Mouse (Mus musculus) ES-E14 (cell line): ENCODE data around the gene Gm20532. TPM values are rescaled to one million over a fixed set of nuclear protein-coding genes. Genes with fewer than 3 reads are reported as not detected.
A peak's percentile ranks its signal among the peaks of the same experiment; 100 is the strongest.

ENCODE experiments used
- DNase-seq: peaks from one replicate; pipeline ENCODE4 v3.0.0-alpha.2; 2013; ENCODE audit warnings: low read depth, low spot score
- H3K27ac ChIP-seq: 2 replicates; pipeline ENCODE4 v1.5.1; 2012; ENCODE audit warnings: low read depth, mild to moderate bottlenecking, low read length, moderate library complexity, mixed read lengths; ENCODE audit not compliant: poor library complexity, insufficient read depth, severe bottlenecking
- H3K36me3 ChIP-seq: 2 replicates; pipeline ENCODE4 v1.6.1; 2012; ENCODE audit warnings: mild to moderate bottlenecking, low read length, moderate library complexity, mixed read lengths; ENCODE audit not compliant: control insufficient read depth, poor library complexity, insufficient read depth, severe bottlenecking
- H3K4me1 ChIP-seq, 2 experiments: fragments of 150-350 bp in 1 of 2; sonication (generic) in 1 of 2; 2 replicates each; pipeline ENCODE4 v1.6.1; 2012; ENCODE audit warnings: low read length in 2 of 2, mild to moderate bottlenecking in 1 of 2, mixed read lengths in 1 of 2; ENCODE audit not compliant: control insufficient read depth in 2 of 2, insufficient read depth in 2 of 2, poor library complexity in 1 of 2
- H3K4me3 ChIP-seq, 2 experiments: fragments of 150-350 bp in 1 of 2; sonication (generic) in 1 of 2; 2 replicates each; pipeline ENCODE4 v1.5.1; 2012; ENCODE audit warnings: low read length in 2 of 2, low read depth in 1 of 2, mild to moderate bottlenecking in 1 of 2, mixed read lengths in 1 of 2; ENCODE audit not compliant: insufficient read depth in 1 of 2, poor library complexity in 1 of 2, severe bottlenecking in 1 of 2
- H3K9ac ChIP-seq: 2 replicates; pipeline ENCODE4 v1.6.1; 2012; ENCODE audit warnings: low read depth, mild to moderate bottlenecking, low read length, mixed read lengths; ENCODE audit not compliant: poor library complexity, insufficient read depth, severe bottlenecking
- H3K9me3 ChIP-seq: fragments of 150-350 bp; sonication (generic); 2 replicates; pipeline ENCODE4 v1.6.1; 2012; ENCODE audit warnings: low read depth, mild to moderate bottlenecking, low read length; ENCODE audit not compliant: control insufficient read depth, insufficient read depth
- CHD2 ChIP-seq: IDR thresholded peaks from 2 replicates; pipeline ENCODE4 v1.6.1; 2014; ENCODE audit warnings: mild to moderate bottlenecking, low read depth, low read length, inconsistent platforms
- HCFC1 ChIP-seq: IDR thresholded peaks from 2 replicates; pipeline ENCODE4 v1.6.1; 2012; ENCODE audit warnings: low read length, inconsistent platforms, borderline replicate concordance; ENCODE audit not compliant: insufficient read depth
- MAFK ChIP-seq: IDR thresholded peaks from 2 replicates; pipeline ENCODE4 v1.6.1; 2014; ENCODE audit warnings: mild to moderate bottlenecking, low read depth, low read length, inconsistent platforms; ENCODE audit not compliant: insufficient read depth
- ZC3H11A ChIP-seq: IDR thresholded peaks from 2 replicates; pipeline ENCODE4 v1.6.1; 2012; ENCODE audit warnings: low read depth, mild to moderate bottlenecking, inconsistent platforms, low read length, borderline replicate concordance
- ZNF384 ChIP-seq: IDR thresholded peaks from 2 replicates; pipeline ENCODE4 v1.6.1; 2012; ENCODE audit warnings: low read depth, low read length, inconsistent platforms
- in situ Hi-C, 2 experiments: fragments of 600-800 bp; cut with MboI; formaldehyde crosslinking; loops; one replicate each; pipeline ENCODE4 v1.15.1; 2025; ENCODE audit warnings: low sequenced_read_pairs in 2 of 2, inconsistent platforms in 1 of 2; ENCODE audit not compliant: unreplicated experiment in 2 of 2
- total RNA-seq: library from RNA; depleted of rRNA; stranded (reverse); fragments of 300-350 nt; gene quantifications from 2 replicates; pipeline ENCODE4 v1.2.3, GENCODE M21; 2012

Gene Gm20532
- total RNA-seq, 1 experiment = not detected

DNA sequence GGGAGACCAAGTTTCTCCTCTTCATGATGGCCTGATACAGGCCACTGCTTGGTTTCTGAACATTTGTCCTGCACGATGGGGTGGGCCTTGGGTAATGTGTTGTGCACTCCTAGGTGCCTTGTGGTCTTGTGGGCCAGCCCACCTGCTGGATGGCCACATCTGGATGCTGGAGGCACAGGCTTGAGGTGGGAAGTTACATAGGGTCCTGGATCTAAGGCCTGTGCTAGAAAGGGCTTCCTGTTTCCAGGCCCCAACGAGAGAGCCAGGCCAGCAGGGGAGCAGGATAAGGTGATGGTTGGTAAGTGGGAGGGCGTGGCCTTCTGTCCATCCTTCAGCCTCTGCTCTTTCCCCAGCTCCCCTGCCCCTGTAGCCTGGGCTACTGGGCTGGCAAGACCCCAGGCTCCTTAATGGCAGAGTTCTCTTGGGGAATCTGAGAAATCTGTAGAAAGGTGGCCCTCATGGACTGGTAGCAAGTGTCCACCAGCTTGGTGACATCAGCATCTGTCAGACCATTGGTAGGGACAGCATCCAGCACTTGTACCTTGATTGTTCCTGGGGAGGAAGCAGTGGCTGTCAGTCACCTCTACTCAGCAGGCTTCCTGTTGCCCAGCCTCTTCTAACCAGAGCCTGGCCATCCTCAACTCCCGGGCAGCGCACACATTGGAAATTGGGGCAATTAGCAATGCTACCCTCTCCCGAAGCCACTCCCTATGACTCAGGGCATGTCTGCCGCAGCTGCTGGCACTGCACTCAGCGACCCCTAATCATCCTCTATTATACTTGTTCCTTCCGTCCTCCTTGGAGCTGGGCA is 7.0 kb downstream of the Gm20532 start:
- H3K4me1 ChIP-seq = peaks cover 0 to 11% of the 10 kb centered on the region in 2 experiments; a peak in 2 of 4 replicates
- peaks cover 37% of the 10 kb centered on the region for H3K36me3 ChIP-seq
- in situ Hi-C loops = no loop called here
- H3K9ac ChIP-seq = no peak overlapping the region
- H3K27ac ChIP-seq = no peak overlapping the region
- DNase-seq = no peak
- H3K9me3 ChIP-seq = no peaks in the 10 kb centered on the region
- H3K4me3 ChIP-seq = no peak overlapping the region
- TF ChIP-seq CHD2 (no peak), ZC3H11A (no peak), ZNF384 (no peak), MAFK (no peak), HCFC1 (no peak)

DNA sequence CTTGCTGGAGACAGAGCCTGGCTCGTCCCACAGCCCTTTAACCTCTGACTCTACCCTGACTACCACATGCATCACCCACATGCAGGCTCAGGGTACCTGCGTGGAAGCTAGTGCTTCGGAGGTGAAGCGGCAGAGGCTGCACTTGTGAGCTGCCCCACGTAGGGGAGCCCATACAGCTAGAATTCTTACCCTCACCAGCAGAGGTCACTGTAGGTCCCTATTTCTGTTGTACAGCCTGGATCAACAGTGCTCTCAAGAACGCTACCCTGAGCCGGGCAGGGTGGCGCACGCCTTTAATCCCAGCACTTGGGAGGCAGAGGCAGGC is 7.5 kb downstream of the Gm20532 start:
- H3K36me3 ChIP-seq = peaks cover 37% of the 10 kb centered on the region
- in situ Hi-C loops = no loop called here
- no peaks in the 10 kb centered on the region for H3K9me3 ChIP-seq
- no peak overlapping the region for H3K9ac ChIP-seq
- DNase-seq = peak; percentile 91
- no peak overlapping the region for H3K27ac ChIP-seq
- H3K4me1 ChIP-seq = peaks cover 0 to 7% of the 10 kb centered on the region in 2 experiments; a peak in 1 of 4 replicates
- TF ChIP-seq HCFC1 (no peak), CHD2 (no peak), ZNF384 (no peak), ZC3H11A (peak; percentile 29; the same call in 1 of the 2 replicates), MAFK (no peak)
- no peak overlapping the region for H3K4me3 ChIP-seq

DNA sequence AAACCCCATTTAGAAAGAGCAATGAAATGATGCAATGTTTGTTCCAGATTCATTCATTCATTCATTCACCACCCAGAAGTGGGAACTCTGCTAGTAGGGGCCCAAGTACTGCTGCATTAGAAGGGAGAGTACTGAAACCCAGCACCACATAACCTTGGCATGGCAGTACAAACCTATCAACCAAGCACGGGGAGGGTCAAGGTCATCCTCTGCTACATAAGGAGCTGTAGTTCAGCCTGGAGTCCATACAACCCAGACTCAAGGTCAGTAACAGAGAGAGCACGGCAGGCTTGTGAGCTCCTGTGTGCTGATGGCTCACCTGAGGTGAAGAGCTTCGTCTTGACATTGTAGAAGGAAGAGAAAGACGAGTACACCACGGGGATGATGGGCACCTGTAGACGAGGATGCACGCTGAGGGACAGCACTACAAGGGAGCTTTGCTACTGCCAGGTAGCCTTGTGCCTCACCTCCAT is 8.1 kb downstream of the Gm20532 start:
- Histone ChIP-seq H3K4me1 (peaks cover 0 to 11% of the 10 kb centered on the region in 2 experiments; a peak in 1 of 4 replicates), H3K4me3 (no peak overlapping the region), H3K36me3 (peaks cover 37% of the 10 kb centered on the region), H3K9ac (no peak overlapping the region), H3K9me3 (no peaks in the 10 kb centered on the region), H3K27ac (0 out of 2 replicates have a peak overlapping the region, but pooled peaks have one; percentile 27)
- no peak for TF ChIP-seq MAFK
- TF ChIP-seq ZC3H11A = no peak
- TF ChIP-seq CHD2 = no peak
- no peak for TF ChIP-seq HCFC1
- no peak for TF ChIP-seq ZNF384
- DNase-seq = no peak
- in situ Hi-C loops = no loop called here

DNA sequence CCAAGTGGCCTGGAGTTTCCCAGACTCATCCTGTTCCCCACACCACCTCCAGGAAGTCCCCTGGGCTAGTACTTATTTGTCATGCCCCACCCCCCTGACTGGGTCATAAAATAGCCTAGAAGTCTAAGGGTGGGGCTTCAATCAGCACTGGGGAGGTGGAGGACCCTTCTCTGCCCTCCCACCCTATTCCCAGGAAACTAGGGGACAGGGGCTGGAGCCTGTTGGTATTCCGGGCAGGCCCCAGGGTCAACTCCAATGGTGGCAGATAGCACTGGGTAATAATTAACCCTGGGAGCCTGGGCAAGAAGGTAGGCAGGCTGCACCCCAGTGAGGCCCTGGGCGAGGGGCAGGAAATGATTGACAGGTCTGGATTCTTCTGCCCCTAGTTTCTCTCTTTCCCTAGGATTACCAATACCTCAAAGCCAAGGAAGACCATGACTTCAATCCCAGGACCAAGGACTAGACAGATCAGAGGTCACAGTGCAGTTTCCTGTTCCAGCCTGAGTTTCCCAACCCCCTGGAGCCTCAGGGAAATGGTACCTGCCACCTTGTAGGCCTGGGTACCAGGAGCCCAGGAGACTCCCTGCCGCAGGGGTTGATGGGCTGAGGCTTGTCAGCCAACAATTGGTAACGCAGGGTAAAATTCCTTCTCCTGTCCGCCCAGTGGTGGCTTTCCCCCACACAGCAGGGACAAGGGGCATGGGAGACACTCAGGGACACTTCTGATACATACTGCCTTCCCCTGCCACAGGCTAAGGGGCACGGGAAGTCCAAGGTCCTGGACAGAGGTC is 8.7 kb downstream of the Gm20532 start:
- Histone ChIP-seq H3K9me3 (no peaks in the 10 kb centered on the region), H3K4me3 (no peak overlapping the region), H3K27ac (no peak overlapping the region), H3K9ac (no peak overlapping the region), H3K4me1 (peaks cover 0 to 14% of the 10 kb centered on the region in 2 experiments; a peak in 2 of 4 replicates), H3K36me3 (peaks cover 36% of the 10 kb centered on the region)
- DNase-seq = no peak
- in situ Hi-C loops = no loop called here
- TF ChIP-seq ZNF384 (no peak), CHD2 (no peak), HCFC1 (no peak), ZC3H11A (no peak)
